Mouse (Mus musculus): Measurements from ENCODE around the gene Hoxc5.

The Hoxc5 gene

DNA sequence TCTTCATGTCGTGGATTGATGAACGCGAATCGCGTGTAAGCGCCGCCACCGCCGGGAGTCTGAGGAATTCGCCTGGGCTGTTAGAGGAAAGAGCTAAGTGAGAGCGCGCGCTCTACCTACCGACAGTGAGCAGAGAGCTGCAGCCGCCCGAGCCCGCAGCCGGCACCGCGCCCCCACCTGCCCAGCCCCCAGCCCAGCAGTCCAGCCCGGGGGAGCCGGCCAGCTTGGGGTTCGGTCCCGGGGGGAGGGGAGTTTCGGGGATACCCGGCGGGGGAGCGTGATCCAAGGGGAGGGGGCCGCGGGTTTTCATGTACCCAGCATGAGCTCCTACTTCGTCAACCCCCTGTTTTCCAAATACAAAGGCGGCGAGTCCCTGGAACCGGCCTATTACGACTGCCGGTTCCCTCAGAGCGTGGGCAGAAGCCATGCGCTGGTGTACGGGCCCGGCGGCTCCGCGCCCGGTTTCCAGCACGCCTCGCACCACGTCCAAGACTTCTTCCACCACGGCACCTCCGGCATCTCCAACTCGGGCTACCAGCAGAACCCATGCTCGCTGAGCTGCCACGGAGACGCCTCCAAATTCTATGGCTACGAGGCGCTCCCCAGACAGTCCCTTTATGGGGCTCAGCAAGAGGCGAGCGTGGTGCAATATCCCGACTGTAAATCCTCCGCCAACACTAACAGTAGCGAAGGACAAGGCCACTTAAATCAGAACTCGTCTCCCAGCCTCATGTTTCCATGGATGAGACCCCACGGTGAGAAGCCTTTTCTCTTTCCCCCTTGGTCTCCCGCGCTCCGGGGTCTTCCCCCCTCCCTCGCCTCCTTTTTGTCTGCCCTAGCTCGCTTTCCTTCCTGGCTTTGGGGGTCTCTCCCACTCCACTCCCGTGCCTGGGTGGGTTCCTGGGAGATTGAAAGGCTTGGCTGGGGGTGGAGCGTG lies 23.5 kb downstream of the Hoxc5 start, which contains the start of gene Hoxc8:
Gene Hoxc8 (plus strand): TSS at position 147 of the 937 bp plus-strand sequence.
- no peak for DNase-seq (ENCODE audit: low spot score in 2 of 2)

DNA sequence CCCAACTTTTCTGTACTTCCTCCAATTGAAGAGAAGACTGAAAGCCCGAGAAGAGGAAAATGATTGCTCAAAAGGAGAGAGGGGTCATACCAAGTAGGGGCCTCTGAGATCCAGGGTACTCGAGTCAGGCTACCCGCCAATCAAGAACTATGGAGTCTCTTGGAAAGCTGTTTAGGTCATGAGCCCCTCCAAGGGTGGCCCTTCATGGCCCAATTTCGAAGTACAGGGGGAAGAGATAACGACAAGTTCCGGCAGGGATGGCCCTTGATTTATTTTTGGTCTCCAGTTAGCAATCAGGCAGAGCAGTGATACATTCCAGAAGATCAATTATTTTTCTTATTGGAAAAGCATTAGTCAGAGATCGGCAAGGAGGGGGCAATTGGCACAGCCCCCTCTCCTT lies 24.5 kb downstream of the Hoxc5 start:
- no peak for DNase-seq (ENCODE audit: low spot score in 2 of 2)

DNA sequence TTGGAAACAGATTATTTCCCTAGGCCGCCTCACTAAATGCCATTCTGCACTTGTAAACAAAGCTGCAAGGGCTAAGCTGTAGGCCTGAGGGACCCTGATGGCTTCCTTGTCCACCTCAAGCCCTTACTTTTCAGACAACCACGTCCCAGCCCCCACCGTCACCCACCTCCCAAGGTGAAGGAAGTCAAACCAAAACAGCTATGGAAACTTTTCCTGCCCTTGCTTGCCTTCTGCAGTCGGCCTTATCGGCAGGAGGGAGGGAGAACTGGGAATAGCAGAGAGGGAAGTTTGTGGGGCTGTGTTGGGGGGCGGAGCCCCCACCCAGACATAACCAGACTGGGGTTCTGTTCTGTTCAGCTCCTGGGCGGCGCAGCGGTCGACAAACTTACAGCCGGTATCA lies 25.0 kb downstream of the Hoxc5 start:
- DNase-seq (ENCODE audit: low spot score in 2 of 2): no peak

DNA sequence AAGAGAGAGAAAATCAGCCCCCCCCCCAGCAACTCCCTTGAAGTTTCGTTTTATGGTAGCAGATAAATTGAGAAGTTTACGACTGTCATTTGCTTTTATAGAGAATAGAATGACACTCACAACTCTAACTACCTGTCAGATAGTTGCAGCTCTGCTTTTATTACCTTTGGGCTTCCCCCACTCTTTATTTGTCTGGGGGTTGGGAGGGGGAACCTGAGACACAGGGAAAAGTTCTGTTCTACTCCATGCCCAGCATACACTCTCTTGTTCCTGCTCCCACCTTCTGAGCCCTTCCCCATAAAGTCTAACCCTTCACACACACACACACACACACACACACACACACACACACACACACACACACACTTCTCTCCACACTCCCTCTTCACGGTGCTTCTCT lies 25.6 kb downstream of the Hoxc5 start:
- no peak for DNase-seq (ENCODE audit: low spot score in 2 of 2)

DNA sequence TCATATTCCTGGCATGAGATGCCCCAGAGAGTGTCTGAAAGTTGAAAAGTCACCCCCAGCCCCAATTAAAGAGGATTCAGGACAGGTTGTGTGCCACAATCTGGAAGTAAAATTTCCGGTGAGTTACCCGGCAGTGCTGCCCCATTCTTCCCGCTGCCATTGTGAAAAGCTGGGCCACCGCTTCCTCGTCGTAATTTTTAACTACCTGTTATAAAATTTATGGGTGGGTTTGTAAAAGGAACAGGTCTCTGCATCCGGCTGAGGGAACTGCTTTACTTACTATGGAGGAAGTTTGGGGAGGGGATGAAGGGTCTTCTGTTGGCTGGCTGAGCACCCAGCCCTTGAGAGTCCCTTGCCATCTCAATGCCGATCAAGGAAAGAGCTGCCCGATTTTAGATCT lies 29.3 kb downstream of the Hoxc5 start:
- DNase-seq (ENCODE audit: low spot score in 2 of 2): no peak

DNA sequence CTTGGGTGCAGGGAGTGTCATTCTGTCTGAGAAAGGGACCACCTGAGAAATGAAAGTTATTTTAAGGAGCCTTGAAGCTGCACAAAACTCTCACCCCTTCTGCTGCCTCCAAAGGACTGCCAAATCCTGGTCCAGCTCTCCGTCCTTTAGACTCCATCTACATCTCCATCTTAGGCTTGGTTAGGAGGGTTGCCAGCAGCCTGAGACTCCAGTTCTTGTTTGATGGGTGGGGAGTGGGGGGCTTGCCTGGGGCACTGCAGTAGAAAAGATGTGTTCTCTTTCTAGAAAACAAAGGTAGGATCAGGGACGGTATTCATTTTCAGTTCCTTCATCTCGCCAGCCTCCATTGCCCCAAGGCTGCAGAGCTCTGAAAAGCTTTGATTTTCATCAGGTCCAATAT lies 30.2 kb downstream of the Hoxc5 start:
- DNase-seq (ENCODE audit: low spot score in 2 of 2): no peak

DNA sequence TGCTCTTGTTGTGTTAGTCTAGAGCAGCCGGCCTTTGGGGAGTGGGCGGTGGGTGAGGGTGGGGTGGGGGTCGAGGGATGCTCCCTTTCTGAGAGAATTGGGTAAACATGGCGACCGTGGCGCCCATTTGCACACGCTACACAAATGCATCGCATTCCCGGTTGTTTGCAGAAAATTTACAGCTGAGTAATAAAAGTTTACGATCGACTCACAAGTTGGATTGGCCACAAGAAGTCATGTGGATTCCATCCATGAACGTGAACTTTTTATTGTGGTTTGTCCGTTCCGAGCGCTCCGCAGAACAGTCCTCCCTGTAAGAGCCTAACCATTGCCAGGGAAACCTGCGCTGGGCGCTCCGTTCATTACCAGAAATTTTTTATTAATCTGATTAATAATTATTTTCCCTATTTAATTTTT lies 30.7 kb downstream of the Hoxc5 start, which contains the start of gene Hoxc6:
Gene Hoxc6 (plus strand): TSS at position 319 of the 417 bp plus-strand sequence.
- DNase-seq (ENCODE audit: low spot score in 2 of 2): no peak

DNA sequence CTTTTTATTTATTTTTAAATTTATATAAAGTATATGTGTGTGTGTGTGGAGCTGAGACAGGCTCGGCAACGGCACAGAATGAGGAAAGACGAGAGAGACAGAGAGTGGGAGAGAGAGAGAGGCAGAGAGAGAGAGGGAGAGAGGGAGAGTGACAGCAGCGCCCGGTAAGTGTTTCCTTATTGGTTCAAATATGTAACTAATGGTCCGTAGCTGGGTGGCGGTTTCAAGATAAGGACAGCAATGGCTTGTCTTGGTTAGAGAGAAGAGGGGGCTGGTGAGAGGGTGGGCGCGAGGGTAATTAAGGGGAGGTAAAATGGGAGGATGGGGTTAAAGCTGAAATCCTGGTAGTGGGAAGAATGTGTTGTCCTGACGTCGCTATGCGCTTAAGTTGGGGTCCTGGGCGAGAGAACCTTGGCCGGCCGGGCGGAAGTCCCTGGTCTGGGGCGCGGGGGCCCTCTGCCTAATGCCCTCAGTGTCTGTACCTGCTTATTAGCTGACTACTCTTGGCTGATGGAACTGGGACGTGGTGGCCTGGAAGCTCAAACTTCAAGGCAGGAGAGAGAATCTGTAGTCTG lies 31.5 kb downstream of the Hoxc5 start:
- DNase-seq (ENCODE audit: low spot score in 2 of 2): no peak

DNA sequence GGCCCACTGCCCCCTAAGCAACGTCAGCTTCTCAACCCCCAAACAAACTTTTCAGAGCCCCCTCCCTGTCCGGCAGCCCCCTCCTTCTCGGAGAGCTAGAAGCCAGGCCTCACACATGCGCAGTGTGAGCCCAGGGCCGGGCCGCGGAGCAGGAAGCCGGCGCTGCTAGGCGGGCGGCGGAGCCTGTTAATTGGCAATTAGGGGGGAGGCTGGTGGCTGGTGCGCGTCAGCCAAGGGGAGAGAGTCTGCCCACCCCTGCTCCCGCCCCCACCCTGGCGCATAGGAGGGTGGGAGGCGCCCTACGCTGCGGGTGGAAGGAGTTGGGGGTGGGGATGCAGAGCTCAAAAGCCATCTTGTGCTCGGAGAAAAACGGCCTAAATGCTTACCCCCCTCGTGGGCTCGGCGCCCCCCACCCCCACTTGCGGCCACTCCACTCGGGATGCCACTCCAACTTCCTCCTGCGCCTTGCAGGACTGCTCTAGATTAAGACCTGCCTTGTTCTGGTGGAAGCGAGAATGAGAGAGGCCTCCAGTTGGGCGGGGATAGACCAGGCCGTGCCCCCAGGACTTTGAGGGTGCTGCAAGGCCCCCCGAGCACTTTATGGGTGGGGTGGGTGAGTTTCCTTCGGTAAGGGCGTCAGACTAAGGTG lies 32.1 kb downstream of the Hoxc5 start:
- no peak for DNase-seq (ENCODE audit: low spot score in 2 of 2)

DNA sequence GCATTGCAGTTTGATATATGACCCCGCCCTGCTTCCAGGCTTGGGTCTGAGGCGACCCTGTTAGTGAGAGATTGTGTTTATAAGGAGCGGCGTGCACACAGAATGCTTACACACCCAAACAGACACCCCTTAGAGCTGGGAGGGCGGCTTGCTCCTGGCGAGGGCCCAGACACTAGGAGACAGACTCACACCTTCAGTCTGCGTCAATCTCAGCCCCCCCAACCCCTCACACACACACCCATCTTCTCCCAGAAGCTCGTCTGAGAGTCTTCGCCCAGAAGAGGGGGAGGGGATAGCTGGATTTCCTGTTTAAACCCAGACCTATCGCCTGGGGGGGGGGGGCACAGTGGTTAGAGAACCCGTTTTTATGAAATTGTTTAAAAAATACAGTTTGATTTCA lies 32.7 kb downstream of the Hoxc5 start:
- DNase-seq (ENCODE audit: low spot score in 2 of 2): no peak

DNA sequence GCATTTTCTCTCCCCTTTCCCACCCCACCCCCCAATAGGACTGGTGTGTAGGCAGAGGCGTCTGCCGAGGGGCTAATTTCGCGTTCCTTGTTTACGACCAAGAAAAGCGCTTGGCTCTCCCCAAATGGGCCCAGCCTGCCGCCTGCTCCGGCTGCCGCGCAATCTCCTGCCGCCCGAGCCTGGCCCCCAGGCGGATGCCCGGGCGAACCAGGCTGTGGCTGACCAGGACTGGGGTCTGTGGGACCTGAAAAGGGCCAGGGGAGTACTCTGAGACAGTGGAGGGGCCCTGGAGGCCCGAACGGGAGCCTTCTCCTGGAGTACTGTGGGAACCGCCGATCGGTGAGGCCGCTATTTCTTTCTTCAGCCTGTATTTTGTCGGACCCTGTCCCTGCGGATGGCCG lies 33.3 kb downstream of the Hoxc5 start:
- DNase-seq (ENCODE audit: low spot score in 2 of 2): no peak

DNA sequence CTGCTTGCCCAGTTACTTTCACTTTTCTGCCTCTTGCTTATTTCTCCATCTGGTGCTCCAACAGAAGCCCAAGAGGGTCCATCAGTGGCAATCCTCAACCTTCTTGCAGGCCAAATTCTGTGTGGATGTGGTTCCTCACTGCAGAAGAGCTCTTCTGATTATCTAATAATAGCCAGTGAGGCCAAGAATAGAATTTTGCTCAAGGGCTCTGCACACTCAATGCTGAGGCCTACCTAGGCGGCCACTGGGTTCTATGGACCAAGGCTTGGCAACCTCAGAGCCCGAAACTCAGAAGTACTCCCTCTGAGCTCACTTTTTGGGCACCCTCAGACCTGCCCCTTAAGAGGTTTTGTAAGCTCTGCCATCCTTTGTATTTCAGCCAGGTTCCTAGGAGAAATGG lies 34.1 kb downstream of the Hoxc5 start:
- DNase-seq (ENCODE audit: low spot score in 2 of 2): no peak

DNA sequence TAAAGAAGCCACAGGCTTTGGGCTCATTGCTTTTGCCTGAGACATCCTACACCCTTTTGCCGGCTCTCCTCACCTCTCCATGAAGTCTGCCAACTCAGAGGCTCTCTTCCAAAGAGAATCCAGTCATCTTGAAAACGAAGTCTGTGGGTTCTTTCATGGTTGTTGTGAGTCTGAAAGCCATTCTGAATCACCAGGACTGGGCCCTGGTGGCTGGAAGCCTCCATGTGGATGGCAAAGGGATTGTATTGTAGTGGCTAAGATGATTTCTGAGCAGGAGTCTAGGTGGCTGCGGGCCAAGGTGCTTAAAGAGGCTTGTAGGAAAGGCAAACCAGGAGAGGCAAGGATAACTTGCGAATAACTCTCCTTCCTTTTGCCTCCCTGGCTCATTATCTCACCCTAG lies 34.9 kb downstream of the Hoxc5 start:
- no peak for DNase-seq (ENCODE audit: low spot score in 2 of 2)

DNA sequence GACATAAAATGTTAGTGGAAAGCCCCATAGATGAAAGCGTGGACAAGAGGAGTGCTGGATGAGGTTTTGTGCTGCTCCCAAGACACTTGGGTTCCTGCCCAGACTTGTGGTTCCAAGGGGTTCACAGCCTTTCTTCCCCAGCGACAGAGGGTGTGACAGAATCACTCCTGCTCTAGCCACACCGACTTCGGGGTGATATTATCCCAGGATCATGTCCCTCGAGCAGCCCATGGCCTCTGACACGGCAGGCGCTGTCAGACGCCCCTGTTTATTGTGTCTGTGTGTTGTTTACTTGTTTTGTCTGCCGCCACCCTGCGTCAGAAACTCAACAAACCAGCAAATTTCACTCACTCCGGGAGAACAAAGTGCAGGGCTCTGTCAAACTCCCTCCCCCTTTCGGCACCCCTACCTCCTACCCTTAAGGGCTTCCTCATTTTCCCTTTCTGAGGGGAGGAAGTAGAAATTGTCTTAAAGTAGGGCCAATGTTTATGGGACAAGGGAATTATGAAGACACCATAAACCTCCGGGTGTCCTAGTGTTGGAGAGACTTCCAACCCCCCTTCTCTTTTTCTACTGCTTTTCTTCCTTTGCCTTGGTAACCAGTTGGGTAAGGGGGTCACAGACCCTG lies 35.7 kb downstream of the Hoxc5 start:
- DNase-seq (ENCODE audit: low spot score in 2 of 2): no peak

DNA sequence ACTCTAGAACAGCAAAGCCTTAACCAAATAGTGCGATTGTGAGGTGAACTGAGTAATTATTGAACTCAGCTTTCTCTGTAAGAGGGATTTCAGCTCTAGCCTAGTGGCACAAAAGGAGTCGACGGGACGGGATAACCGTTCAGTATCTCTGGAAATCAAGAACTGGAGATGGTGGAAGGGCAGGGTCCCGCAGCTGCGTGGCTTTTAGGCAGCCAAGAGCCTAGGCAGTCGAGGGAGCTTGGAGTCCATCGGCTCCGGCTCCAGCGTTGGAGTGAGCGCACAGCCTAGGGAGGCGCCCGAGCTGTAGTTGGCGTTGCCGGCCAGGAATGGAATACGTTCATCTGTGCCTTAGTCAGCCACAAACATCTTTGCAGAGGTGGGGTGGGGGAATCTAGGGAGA lies 38.1 kb downstream of the Hoxc5 start:
- DNase-seq (ENCODE audit: low spot score in 2 of 2): no peak

DNA sequence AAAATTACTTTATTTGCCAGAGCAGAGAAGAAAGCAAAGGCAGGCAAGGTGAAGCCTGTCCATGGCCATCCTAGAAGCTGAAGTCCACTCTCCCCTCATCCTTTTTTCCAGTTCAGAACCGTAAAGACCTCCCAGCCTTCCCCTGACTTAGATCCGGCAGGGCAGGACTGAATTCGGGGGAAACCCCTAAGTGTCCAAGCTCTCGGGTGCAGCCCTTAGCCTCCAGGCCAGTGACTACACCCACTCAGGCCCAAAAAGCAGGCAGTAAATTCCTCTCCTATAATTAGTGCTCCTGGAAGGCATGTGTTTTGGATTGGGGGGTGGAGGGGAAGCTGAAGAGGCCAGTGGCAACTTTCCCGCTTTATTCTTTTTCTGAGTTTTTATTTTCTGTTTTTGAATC lies 38.6 kb downstream of the Hoxc5 start:
- DNase-seq (ENCODE audit: low spot score in 2 of 2): no peak

DNA sequence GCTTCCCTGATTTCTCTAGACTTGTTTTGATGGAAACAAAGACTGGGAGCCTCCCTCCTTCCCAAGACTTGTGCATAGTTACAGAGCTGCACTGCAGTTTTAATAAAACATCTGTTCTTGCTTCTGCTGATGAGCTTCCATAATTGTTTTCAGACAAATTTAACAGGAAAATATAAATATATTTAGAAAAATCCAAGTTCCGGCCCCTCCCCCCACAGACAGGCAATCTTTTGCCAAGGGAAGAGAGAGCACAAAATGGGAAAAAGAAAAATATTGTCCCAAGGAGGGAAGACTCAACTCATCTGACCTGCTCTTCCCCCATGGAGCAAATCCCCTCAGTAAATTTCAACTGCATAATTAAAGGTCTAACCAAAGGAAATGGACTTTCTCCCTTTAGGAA lies 39.1 kb downstream of the Hoxc5 start:
- no peak for DNase-seq (ENCODE audit: low spot score in 2 of 2)

DNA sequence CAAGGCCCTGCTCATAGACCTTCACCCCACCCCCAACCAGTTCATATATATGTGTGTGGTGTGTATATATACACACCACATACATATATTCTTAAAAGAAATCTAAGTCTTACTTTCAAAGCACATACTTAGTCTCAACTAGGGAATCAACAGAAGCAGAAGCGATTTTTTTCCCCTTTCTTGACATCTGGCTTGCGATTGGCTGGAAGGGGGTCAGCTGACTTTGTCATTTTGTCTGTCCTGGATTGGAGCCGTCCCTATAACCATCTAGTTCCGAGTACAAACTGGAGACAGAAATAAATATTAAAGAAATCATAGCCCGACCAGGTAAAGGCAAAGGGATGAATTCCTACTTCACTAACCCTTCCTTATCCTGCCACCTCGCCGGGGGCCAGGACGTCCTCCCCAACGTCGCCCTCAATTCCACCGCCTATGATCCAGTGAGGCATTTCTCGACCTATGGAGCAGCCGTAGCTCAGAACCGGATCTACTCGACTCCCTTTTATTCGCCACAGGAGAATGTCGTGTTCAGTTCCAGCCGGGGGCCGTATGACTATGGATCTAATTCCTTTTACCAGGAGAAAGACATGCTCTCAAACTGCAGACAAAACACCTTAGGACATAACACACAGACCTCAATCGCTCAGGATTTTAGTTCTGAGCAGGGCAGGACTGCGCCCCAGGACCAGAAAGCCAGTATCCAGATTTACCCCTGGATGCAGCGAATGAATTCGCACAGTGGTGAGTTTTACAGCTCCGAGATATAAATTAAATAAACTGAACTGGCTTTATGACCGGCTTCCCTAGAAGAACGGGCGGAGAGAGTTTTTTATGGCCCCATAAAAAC lies 42.2 kb downstream of the Hoxc5 start:
- no peak for DNase-seq (ENCODE audit: low spot score in 2 of 2)

DNA sequence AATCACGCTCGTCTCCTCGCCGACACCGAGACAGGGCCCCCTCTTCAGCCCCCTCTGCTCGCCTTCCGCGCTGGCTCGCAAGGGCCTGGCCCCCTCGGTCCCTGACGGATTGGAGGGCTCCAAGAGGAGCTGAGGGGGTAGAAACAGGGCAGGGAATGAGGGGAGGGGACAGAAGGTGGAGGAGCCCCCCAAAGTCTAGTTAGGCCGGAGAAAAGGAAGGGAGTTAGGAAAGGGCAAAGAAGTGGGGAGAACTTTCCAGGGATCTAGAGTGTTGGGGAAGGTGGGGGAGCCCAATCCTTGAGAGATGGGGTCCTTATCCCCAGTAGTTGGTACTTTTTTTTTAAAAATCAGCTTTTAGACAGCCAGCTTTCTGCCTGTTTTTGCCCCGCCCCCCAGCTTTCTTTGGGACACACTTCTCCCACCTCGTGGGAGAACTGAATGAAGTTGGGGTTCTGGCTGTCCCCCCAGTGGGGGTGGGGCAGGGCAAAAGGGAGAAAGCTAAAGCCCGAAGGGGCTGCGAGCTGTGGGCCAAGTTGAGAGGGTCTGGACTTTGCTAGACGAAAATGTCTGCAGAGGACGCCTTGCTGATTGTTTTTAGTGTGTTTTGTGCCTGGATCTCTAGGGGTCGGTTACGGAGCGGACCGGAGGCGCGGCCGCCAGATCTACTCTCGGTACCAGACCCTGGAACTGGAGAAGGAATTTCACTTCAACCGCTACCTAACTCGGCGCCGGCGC lies 43.0 kb downstream of the Hoxc5 start:
- DNase-seq (ENCODE audit: low spot score in 2 of 2): no peak

DNA sequence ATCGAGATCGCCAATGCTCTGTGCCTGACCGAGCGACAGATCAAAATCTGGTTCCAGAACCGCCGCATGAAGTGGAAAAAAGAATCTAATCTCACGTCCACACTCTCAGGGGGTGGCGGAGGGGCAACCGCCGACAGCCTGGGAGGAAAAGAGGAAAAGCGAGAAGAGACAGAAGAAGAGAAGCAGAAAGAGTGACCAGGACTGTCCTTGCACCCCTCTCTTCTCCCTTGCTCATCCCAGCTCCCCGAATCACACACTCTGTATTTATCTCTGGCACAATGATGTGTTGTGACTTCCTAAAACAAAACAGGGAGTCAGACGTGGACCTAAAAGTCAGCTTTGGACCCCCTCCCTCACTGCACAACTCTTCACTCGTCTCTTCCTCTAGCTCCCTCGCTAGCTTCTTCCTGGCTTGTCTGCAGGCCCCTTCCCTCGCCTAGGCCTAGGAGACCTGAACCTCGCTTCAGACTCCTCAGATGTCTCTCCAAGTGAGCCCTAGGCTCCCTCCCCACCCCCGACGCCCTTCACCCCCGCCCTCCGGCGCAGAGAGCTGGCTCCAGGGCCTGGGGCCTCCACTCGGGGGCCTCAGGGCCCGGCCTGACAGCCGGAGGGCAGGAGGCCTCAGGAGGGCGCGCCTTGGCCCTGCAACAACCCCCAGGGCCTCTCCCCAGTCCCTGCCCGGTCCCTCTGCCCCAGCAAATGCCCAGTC lies 43.8 kb downstream of the Hoxc5 start:
- no peak for DNase-seq (ENCODE audit: low spot score in 2 of 2)

Data from thymus, postnatal 10 days (tissue).